Mouse (Mus musculus) granulocyte monocyte progenitor cell, adult 5-6 weeks (primary cell): ENCODE results near the gene Golga3. TPM values are rescaled to one million over a fixed set of nuclear protein-coding genes. Genes with fewer than 3 reads are reported as not detected.

Experiments
- ATAC-seq: replicated peaks from 2 replicates; pipeline ENCODE4 v1.8.0; 2016; ENCODE audit warnings: mild to moderate bottlenecking, moderate TSS enrichment, inconsistent platforms; ENCODE audit not compliant: poor library complexity, severe bottlenecking
- total RNA-seq, 2 experiments: library from RNA; stranded (forward) in 1 of 2; stranded (reverse) in 1 of 2; fragments of 200-712, 200-1000 nt in 1 of 2; fragments of >200 nt in 1 of 2; fragmentation: Nextera tagmentation in 1 of 2; gene quantifications; 2 replicates each; pipeline ENCODE4 v1.2.3; 2014 to 2017

Gene Golga3
- total RNA-seq, 2 experiments from 2014 or later = 19.4 to 23.9 TPM

DNA sequence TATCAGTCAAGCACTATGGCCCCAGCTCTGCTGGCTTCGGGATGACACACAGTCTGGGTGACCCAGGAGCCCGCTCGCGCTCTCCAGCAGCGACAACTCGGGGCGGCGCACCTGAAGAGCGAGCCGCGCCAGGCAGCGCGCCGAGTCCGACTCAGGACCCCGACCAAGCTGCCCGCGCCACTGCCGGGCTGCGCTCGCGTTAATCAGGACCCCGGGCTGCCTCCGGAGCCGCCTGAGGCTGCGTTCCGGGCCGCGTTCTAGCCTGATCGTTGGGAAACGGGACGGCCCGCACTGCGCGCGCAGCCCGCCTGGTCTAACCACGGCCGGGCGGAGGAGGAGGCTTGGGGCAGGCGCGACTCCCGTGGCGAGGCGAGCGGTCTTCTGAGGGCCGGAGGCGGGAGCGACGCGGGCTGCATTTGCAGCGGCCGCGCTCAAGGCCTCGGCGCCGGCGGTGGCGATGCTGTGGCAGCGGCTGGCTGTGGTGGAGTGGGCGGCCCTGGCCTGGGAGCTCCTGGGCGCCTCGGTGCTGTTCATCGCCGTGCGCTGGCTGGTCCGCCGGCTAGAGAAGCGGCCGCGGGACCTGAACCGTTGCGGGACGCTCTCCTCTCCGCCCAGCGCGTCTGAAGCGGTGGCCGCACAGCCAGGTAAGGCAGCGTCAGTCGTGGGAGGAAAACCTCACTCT, 54.4 kb downstream of the Golga3 start, which contains the start of gene Ankle2:
Ankle2 (plus strand) TSS at position 225 of the 682 bp plus-strand sequence.
- peak; percentile 88 for ATAC-seq

DNA sequence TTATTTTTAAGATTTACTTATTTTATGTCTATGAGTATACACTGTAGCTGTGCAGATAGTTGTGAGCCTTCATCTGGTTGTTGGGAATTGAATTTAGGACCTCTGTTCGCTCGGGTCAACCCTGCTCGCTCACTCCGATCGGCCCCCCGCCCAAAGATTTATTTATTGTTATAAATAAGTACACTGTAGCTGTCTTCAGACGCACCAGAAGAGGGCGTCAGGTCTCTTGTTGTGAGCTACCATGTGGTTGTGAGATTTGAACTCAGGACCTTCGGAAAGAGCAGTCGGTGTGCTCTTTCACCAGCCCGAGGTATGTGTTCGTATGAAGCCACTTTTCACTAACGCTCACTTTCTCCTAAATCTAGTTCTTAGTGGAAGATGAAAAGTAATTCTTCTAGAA, 55.1 kb downstream of the Golga3 start:
- no peak for ATAC-seq

DNA sequence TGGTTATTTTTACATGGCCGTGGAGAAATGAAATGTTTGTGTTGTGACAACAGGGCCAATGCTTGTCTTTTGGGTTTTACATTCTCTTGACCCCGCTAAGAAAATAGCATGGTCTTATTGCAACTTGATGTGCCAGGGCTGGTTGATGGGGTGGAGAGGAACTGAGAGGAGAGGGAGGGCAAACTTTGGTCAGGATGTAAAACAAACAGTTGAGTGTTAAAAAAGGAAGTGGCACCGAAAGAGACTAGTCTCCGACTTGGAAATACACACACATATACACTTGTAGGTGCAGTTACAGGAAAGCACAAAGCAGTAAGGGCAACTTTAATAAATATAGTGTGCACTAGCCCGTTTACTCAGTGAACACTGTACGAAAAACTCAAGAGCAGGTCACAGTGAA, 55.8 kb downstream of the Golga3 start:
- peak; percentile 64 for ATAC-seq

DNA sequence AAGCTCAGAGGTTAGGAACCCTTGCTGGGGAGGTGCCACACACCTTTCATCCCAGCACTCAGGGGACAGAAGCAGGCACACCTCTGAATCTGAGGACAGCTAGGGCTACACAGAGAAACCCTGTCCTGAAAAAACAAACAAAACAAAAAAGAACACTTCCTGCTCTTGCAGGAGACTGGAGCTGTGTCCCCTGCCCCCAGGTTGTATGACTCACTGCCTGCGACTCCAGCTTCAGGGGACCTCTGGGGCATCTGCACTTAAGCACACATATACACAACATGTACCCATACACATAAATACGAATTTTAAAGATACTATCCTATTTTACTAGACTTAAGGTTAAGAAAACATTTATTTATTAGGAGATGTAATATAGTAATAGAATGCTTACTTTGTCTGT, 67.6 kb downstream of the Golga3 start:
- ATAC-seq = no peak

DNA sequence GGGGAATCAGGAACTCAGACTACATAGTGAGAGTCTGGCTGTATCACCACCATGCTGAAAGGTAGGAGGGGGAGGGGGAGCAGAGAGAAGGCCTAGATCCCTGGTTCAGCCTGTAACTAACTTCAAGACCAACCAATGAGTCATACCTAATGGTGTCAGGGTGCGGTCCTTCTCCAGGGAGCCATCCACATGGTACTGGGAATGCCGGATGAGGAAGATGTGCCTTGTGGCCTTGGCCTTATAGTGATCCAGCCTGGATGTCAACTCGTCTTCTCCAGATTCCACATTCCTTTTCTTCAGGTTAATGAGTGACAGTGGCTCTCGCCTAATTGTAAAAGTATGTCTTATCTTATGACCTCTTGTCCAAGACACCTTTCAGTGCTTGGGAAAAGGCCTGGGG, 90.4 kb downstream of the Golga3 start:
- no peak for ATAC-seq

DNA sequence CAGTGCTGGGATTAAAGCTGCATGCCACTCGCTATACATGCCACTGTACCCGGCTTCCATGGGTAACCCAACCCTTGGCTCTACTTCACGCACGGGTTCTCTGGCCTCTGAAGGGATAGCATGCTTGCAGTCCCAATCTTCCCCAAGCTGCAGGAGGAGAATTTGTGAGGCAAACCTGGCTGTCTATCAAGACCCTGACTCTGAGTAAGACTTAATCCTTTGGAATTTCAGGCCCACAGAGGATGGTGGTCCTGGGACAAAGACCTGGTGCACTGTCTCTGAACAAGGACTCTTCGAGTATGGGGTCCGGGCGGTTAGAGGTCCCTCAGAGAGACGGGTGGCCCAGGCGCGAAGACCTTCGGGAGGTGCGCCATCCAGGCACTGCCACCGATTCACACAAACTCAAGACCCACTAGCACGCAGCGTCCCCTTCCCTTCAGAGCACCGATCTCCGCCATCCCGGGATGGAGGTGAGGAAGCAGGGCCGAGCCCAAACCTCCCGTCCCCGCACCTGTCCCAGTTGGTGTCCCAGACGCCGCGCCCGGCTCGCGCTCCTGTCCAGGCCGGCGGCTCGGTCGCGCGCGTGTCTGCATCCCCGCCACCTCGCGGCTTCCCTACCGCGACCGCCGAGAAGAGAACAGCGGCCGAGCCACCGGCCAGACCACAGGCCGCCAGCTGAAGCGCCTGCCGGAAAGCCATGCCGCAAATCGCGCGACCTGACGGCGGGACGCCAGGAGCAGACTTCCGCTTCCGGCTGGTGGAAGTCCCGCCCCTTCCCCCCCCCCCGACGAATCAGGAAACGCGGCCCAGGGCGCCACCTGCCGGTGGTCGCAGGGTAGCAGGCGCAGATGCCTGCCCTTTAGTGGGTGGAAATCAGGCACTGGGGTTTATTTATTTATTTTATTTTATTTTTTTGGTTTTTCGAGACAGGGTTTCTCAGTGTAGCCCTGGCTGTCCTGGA, 92.9 kb downstream of the Golga3 start, which contains the start of gene Pgam5:
Pgam5 (minus strand) TSS at position 773 of the 961 bp plus-strand sequence.
- peak; percentile 92 for ATAC-seq

DNA sequence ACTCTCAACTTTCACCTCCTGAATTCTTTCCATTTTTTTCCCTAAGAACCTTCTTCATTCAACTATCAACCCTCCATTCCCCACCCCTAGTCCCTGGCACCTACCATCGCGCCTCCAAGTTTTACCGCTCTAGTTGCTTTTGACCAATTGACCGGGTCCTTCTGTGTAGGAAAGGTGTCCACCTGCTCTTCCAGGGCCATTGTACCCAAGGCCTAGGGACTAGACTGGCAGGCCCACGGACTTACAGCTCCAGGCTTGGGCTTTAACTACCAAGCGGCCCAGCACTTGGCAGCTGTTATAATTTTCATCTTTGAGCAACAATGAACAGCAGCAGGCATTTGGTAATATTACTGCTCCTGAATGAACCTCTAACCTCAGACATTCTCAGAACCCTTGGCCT, 93.7 kb downstream of the Golga3 start:
- no peak for ATAC-seq

DNA sequence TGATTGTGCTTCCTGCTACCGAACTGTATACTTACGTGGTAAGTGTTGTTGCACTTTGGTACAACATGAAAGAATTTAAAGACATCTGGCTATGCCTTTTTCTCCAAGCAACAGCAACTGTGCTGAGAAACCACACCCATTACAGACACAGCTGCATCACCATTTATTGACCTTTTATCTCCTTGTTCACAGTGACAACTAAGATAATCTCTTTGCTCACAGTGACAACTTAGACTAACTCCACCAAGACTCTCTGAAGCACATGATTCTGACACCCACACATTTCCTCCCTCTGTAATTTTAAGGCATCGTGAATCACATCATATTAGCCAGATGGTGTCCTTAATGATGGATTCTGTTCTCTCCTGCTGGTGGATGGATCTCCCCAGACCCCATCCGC, 97.6 kb downstream of the Golga3 start:
- ATAC-seq = no peak

DNA sequence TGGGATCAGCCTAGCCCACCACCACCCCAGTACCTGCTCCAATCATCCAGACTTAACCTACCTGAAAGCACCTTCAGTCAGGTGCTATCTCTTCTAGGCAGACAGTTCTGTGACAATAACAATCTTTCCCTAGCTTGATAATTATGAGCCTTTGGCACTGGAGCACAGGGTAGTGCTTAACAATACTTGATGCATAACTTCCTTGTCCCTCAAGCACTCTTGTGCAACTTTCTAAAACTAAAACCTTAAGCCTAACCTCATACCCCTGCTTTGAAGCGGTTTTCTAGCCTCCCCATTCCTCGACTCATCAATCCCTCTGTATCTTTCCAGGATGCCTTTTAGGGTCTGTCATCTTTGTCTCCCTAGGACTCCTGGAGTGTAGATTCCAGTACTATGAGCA, 98.3 kb downstream of the Golga3 start:
- no peak for ATAC-seq

Other genes starting within 250 kb of the Golga3 start
- gene Zfp932, start 180.2 kb upstream of the Golga3 start, total RNA-seq (2014; fragmentation: Nextera tagmentation) = 31.7 and 62.0 TPM in 2 replicates
- gene Zfp932, start 180.2 kb upstream of the Golga3 start, total RNA-seq (2017) = 63.1 and 110 TPM in 2 replicates
- 5.2 and 20.4 TPM in 2 replicates for gene Gm17655, start 104.2 kb upstream of the Golga3 start, total RNA-seq (2014; fragmentation: Nextera tagmentation)
- gene Gm17655, start 104.2 kb upstream of the Golga3 start, total RNA-seq (2017) = 4.4 and 12.0 TPM in 2 replicates
- 0.73 and 1.7 TPM in 2 replicates for gene Gm35315, start 82.3 kb upstream of the Golga3 start, total RNA-seq (2014; fragmentation: Nextera tagmentation)
- 0.72 and 1.6 TPM in 2 replicates for gene Gm35315, start 82.3 kb upstream of the Golga3 start, total RNA-seq (2017)
- not detected in 2 replicates for gene Plcxd1, start 76.7 kb upstream of the Golga3 start, total RNA-seq (2014; fragmentation: Nextera tagmentation)
- gene Plcxd1, start 76.7 kb upstream of the Golga3 start, total RNA-seq (2017) = not detected in 2 replicates
- 20.4 and 32.2 TPM in 2 replicates for gene Gtpbp6, start 68.5 kb upstream of the Golga3 start, total RNA-seq (2014; fragmentation: Nextera tagmentation)
- 9.2 and 14.0 TPM in 2 replicates for gene Gtpbp6, start 68.5 kb upstream of the Golga3 start, total RNA-seq (2017)
- 6.4 and 8.4 TPM in 2 replicates for gene Zfp605, start 66.6 kb upstream of the Golga3 start, total RNA-seq (2014; fragmentation: Nextera tagmentation)
- gene Zfp605, start 66.6 kb upstream of the Golga3 start, total RNA-seq (2017) = 3.3 and 9.3 TPM in 2 replicates
- 28.0 and 33.3 TPM in 2 replicates for gene Chfr, start 40.9 kb upstream of the Golga3 start, total RNA-seq (2014; fragmentation: Nextera tagmentation)
- 39.4 and 45.1 TPM in 2 replicates for gene Chfr, start 40.9 kb upstream of the Golga3 start, total RNA-seq (2017)
- gene Ankle2, start 54.3 kb downstream of the Golga3 start, total RNA-seq (2014; fragmentation: Nextera tagmentation) = 31.4 and 42.7 TPM in 2 replicates
- 53.1 and 68.9 TPM in 2 replicates for gene Ankle2, start 54.3 kb downstream of the Golga3 start, total RNA-seq (2017)
- 37.7 and 42.2 TPM in 2 replicates for gene Pgam5, start 93.2 kb downstream of the Golga3 start, total RNA-seq (2014; fragmentation: Nextera tagmentation)
- 41.4 and 45.0 TPM in 2 replicates for gene Pgam5, start 93.2 kb downstream of the Golga3 start, total RNA-seq (2017)
- gene Pxmp2, start 109.5 kb downstream of the Golga3 start, total RNA-seq (2014; fragmentation: Nextera tagmentation) = 9.7 TPM in 1 of 2 replicates, not detected in the other
- 4.3 and 6.3 TPM in 2 replicates for gene Pxmp2, start 109.5 kb downstream of the Golga3 start, total RNA-seq (2017)
- 92.1 and 96.7 TPM in 2 replicates for gene Pole, start 109.6 kb downstream of the Golga3 start, total RNA-seq (2014; fragmentation: Nextera tagmentation)
- 46.4 and 48.5 TPM in 2 replicates for gene Pole, start 109.6 kb downstream of the Golga3 start, total RNA-seq (2017)
- gene P2rx2, start 166.5 kb downstream of the Golga3 start, total RNA-seq (2014; fragmentation: Nextera tagmentation) = not detected in 2 replicates
- gene P2rx2, start 166.5 kb downstream of the Golga3 start, total RNA-seq (2017) = not detected in 2 replicates
- not detected in 2 replicates for gene Lrcol1, start 168.0 kb downstream of the Golga3 start, total RNA-seq (2014; fragmentation: Nextera tagmentation)
- gene Lrcol1, start 168.0 kb downstream of the Golga3 start, total RNA-seq (2017) = not detected in 2 replicates